Mouse (Mus musculus) stomach, postnatal 0 days (tissue): ENCODE measurements around the gene Coa4.

Source experiments
- CTCF ChIP-seq: IDR thresholded peaks from 2 replicates; pipeline ENCODE4 v1.5.1; 2016; ENCODE audit warnings: antibody characterized with exemption, low read depth, mild to moderate bottlenecking, moderate library complexity
- EP300 ChIP-seq: optimal IDR thresholded peaks from 2 replicates; pipeline ENCODE3; 2016; ENCODE audit warnings: antibody characterized with exemption

GRCm38 (mm10) chr7:100582727-100583236, 45.9 kb downstream of the Coa4 start:
- no peak for TF ChIP-seq CTCF
- no peak for TF ChIP-seq EP300
